Mouse (Mus musculus): ENCODE data around the gene Pfkfb3.

GRCm38 (mm10) chr2:11601795-11602194, 47.9 kb upstream of the Pfkfb3 start:
- TF ChIP-seq CTCF (IDR thresholded peaks at IDR 0.05; ENCODE audit: low read depth) = no peak
- TF ChIP-seq EP300 (IDR thresholded peaks at IDR 0.05; ENCODE audit: low read depth) = no peak
